Mouse (Mus musculus): ENCODE data around the gene Erc1. TPM values are rescaled to one million over a fixed set of nuclear protein-coding genes. Genes with fewer than 3 reads are reported as not detected.

The Erc1 gene
- polyA plus RNA-seq, 1 experiment from 2014 or later: 8.4 TPM

DNA sequence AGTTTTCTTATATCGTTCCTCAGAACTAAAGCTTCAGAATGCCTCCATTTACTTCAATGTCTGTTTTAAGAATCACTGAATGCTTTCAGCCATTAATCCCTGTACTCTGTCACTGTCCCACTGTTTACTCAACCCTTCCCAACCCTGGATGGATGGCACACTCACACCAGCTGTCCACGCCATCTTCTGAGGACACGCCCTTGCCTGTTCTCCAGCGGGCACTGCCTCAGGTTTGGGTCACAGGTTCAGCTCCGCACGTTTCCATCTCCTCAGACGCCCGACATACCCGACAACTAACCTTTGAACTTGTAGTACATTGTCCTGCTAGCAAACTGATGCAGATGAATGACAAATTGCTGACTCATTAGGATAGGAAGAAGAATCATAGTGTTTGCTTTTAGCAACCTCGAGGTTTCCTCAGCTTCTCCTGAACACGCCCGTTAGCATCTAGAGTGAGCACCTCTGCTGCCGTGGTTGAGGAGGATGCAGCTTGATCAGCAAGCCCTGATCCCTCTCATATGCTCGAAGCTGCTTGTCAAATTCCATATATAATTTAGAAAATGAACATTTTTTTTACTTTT, 204.0 kb downstream of the Erc1 start:
- no peaks in the 10 kb centered on the region for H3K79me2 ChIP-seq (ENCODE audit: inconsistent target)
- H3K4me3 ChIP-seq (ENCODE audit: inconsistent target): no peak overlapping the region
- 89% methylated on average over 14 of the region's 14 CpGs for WGBS (ENCODE audit: missing documents)

DNA sequence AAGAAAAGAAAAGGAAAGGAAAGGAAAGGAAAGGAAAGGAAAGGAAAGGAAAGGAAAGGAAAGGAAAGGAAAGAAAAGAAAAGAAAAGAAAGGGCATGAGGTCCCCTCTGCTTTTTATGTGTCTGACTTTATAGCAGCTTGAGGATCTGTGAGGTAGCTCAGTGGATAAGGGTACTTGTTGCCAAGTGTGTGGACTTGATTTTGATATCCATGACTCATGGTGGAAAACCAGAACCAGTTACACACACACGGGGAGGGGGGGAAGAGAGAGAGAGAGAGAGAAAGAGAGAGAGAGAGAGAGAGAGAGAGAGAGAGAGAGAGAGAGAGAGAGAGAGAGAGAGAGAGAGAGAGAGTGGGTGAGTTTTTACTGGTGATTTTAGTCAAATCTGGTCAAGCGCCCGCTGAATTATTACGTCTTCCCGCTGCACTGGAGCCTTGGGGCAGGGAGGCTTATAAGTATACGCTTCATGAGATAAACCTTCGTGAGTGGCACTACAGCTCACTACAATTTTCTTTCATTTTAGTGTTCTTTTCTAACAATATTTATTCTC, 204.7 kb downstream of the Erc1 start:
- 93% methylated on average over 7 of the region's 7 CpGs for WGBS (ENCODE audit: missing documents)
- H3K79me2 ChIP-seq (ENCODE audit: inconsistent target): no peaks in the 10 kb centered on the region
- no peaks in the 10 kb centered on the region for H3K36me3 ChIP-seq (ENCODE audit: inconsistent target)
- H3K27ac ChIP-seq: no peak overlapping the region
- H3K4me3 ChIP-seq (ENCODE audit: inconsistent target): no peak overlapping the region

More for the DNA sequence above, 204.0 kb downstream of the Erc1 start:
- H3K36me3 ChIP-seq (ENCODE audit: inconsistent target): no peaks in the 10 kb centered on the region
- no peak overlapping the region for H3K27ac ChIP-seq

DNA sequence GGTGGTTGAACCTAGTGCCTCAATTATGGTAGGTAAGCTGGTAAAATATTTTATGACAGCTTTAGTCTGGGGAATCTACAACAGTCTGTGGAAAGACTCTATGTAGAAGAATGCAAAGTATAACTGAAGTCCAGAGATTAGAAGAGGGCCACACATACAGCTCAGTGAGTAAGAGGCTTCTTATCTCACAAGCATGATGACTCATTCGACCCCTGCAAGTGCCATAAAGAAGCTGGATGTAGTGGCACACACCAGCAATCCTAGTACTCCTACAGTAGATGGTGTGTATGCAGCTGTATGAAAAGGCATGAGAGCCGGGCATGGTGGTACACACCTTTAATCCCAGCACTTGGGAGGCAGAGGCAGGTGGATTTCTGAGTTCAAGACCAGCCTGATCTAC, 205.2 kb downstream of the Erc1 start:
- Histone ChIP-seq H3K4me3 (ENCODE audit: inconsistent target) (no peak overlapping the region), H3K79me2 (ENCODE audit: inconsistent target) (no peaks in the 10 kb centered on the region), H3K27ac (no peak overlapping the region), H3K36me3 (ENCODE audit: inconsistent target) (no peaks in the 10 kb centered on the region)
- WGBS (ENCODE audit: missing documents): 80% methylated on average over 2 of the region's 2 CpGs

DNA sequence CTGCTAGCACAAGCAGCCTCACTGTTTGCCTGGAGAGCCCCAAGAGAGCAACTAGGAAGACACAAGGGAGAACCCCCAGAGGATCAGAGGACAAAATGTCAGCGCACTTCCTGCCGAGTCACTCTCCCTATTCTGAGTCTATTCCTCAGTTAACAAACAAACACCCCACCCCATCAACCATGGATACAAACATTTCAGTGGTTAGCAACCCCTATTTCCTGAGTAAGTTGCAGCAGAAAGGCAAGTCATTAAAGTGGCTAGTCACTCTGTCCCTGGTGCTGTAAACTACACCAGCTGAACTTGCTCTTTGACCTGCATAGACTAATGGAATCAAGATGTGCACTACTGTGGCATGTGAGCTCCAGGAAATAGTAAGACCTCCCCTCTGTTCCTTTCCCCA, 212.3 kb downstream of the Erc1 start:
- no peaks in the 10 kb centered on the region for H3K36me3 ChIP-seq (ENCODE audit: inconsistent target)
- WGBS (ENCODE audit: missing documents): 68% methylated on average over 2 of the region's 2 CpGs
- H3K4me3 ChIP-seq (ENCODE audit: inconsistent target): no peak overlapping the region
- no peaks in the 10 kb centered on the region for H3K79me2 ChIP-seq (ENCODE audit: inconsistent target)
- no peak overlapping the region for H3K27ac ChIP-seq

DNA sequence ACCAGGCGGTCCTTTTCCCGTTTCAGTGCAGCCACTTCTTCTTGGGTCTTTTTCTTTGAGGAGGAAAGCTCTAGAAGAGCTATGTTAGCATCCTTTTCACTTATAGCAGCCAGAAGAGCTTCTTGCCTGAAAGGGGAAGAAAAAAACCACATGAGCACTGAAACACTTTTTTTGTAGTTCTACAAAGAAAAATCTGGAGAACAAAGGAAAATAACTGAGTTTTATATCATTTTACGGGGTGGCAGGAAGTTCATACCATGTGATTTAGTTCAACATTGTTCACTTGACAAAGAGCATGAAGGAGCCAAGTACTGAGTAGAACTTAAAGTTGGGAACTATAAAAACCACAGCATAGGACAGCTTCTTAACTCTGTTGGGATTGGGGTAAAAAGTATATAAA, 217.3 kb downstream of the Erc1 start:
- 40% methylated on average over 3 of the region's 3 CpGs for WGBS (ENCODE audit: missing documents)
- Histone ChIP-seq H3K4me3 (ENCODE audit: inconsistent target) (no peak overlapping the region), H3K79me2 (ENCODE audit: inconsistent target) (no peaks in the 10 kb centered on the region)

DNA sequence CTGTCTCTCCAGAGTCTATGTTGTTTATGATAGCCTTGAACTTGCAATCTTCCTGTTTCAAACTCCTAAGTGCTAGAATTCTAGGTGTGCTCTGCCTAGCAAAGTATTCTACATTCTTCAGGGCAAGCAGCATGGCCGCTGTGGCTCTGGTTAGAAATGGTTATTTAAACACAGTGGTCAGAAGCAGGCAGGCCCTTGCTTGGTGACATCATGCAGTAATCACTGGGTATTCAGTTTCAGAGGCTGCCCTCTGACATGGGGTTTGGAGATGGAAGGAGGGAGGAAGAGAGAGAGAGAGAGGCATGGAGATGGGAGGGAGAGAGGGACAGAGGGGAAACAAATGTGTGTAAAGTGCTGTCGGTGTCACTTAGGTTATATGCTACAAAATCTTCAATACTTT, 246.6 kb downstream of the Erc1 start:
- H3K4me3 ChIP-seq (ENCODE audit: inconsistent target): no peak overlapping the region

More for the DNA sequence above, 217.3 kb downstream of the Erc1 start:
- Histone ChIP-seq H3K36me3 (ENCODE audit: inconsistent target) (no peaks in the 10 kb centered on the region), H3K27ac (no peak overlapping the region)

DNA sequence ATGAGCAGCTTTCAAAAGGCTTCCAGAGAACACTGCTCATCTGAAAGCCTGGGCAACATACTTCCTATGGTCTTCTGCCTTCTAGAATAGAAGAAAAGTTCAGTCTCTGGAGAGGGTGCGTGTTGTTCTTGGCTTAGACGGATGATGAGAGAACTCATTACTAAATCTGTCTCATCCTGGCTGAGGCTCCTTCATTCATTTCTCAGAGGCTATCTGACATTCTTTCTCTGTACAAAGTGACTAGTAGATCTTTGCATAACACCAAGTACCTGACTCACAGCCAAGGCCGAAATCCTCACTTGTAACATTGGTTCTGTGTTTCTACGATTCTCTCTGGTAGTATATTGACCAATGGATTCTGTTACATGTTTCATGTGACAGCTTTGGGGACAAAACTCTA, 252.5 kb downstream of the Erc1 start:
- Histone ChIP-seq H3K36me3 (ENCODE audit: inconsistent target) (no peaks in the 10 kb centered on the region), H3K79me2 (ENCODE audit: inconsistent target) (no peaks in the 10 kb centered on the region), H3K4me3 (ENCODE audit: inconsistent target) (no peak overlapping the region), H3K27ac (no peak overlapping the region)
- WGBS (ENCODE audit: missing documents): 98% methylated on average over 4 of the region's 4 CpGs

More for the DNA sequence above, 246.6 kb downstream of the Erc1 start:
- WGBS (ENCODE audit: missing documents): 95% methylated on average over 2 of the region's 2 CpGs
- H3K36me3 ChIP-seq (ENCODE audit: inconsistent target): no peaks in the 10 kb centered on the region
- no peaks in the 10 kb centered on the region for H3K79me2 ChIP-seq (ENCODE audit: inconsistent target)
- H3K27ac ChIP-seq: no peak overlapping the region

DNA sequence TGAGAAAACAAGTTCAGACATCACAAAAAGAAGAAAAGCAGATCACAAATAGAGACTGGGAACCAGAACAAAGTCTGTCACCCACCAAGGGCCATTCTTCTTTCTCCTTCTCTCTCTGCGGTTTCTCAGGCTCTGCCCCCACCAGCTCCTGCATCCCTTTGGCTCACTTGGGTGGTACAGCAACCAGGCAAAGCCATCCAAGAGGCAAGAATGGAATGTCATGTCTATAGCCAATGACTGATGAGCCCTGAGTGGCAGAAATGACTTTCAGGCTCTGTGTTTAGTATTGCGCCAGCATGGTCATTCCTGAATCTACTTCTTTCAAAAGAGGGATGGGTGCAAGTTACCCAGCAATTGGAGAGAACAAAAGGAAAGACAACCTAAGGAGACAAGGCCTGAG, 257.1 kb downstream of the Erc1 start:
- Histone ChIP-seq H3K4me3 (ENCODE audit: inconsistent target) (no peak overlapping the region), H3K36me3 (ENCODE audit: inconsistent target) (no peaks in the 10 kb centered on the region), H3K27ac (no peak overlapping the region), H3K79me2 (ENCODE audit: inconsistent target) (no peaks in the 10 kb centered on the region)
- 100% methylated on average over 1 of the region's 2 CpGs for WGBS (ENCODE audit: missing documents)

DNA sequence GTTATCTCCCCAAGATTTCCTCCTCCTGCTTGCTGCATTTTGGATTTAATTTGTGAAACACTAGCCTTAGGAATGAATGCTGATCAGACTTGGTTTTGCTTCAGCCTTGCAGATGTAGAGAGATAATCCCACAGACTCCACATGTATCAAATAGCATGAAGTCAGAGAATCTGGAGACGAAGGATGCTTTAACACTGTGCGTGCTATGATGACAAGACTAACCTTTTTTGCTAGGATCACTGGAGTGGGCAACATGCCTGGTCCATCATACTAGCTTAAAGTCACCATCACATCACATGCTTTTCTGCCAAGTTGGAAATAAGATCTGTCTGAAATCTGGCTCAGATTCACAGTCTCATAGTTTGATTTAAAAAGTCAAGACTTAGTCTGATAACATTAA, 260.1 kb downstream of the Erc1 start:
- 92% methylated on average over 2 of the region's 2 CpGs for WGBS (ENCODE audit: missing documents)
- no peak overlapping the region for H3K4me3 ChIP-seq (ENCODE audit: inconsistent target)
- H3K27ac ChIP-seq: no peak overlapping the region
- H3K36me3 ChIP-seq (ENCODE audit: inconsistent target): no peaks in the 10 kb centered on the region
- no peaks in the 10 kb centered on the region for H3K79me2 ChIP-seq (ENCODE audit: inconsistent target)

DNA sequence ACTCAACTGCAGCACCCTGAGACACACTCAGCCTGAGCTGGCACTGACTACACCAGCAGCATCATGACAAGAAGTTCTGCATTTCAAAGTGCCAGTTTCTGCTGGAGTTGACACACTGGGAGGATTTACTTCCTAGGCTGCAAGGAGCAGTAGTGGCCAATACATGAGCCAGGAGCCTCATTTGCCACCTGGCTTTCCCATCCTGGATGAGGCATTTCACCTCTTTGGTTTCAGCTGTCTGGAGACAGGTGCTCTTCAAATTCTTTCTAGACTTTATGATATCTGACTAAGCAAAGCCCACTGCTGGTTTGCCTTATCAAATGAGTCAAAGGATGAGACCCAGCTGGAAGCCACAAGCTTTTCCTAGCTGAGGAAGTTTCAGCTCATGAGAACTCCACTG, 260.5 kb downstream of the Erc1 start:
- Histone ChIP-seq H3K4me3 (ENCODE audit: inconsistent target) (no peak overlapping the region), H3K27ac (no peak overlapping the region), H3K36me3 (ENCODE audit: inconsistent target) (no peaks in the 10 kb centered on the region), H3K79me2 (ENCODE audit: inconsistent target) (no peaks in the 10 kb centered on the region)

DNA sequence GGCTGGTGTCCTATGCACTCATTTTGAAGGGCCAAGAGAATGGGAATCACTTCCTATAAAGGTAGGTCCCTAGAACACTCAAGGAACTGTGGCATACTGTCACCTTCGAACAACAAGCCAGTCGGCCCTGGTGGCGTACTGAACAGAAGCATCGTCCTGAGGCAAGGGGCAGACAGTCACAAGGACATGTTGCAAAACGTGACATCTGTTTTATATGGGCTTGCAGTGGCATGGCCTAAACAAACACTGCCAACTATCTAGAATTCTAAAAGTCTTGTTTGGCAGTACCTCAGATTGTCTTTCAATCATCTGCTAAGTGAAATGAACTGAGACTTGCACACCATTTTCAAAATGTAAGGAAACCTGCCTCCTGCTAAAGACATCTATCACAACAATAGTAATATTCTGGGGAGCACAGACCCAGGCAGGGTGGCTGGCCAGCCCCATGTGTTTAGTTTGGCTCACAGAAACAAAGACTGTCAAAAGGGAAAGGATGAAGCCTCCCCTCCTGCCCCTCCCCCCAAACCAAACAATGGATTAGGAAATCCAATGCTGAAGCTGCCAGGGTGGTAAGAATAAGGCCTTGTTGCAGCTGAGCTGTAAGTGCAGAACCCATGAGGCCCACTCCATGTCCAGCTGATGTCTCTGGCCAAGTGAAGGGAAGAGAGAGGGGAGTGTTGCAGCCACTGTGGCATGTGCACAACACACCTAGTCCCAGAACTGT, 262.2 kb downstream of the Erc1 start:
- 95% methylated on average over 5 of the region's 5 CpGs for WGBS (ENCODE audit: missing documents)
- H3K79me2 ChIP-seq (ENCODE audit: inconsistent target): no peaks in the 10 kb centered on the region
- H3K4me3 ChIP-seq (ENCODE audit: inconsistent target): no peak overlapping the region

DNA sequence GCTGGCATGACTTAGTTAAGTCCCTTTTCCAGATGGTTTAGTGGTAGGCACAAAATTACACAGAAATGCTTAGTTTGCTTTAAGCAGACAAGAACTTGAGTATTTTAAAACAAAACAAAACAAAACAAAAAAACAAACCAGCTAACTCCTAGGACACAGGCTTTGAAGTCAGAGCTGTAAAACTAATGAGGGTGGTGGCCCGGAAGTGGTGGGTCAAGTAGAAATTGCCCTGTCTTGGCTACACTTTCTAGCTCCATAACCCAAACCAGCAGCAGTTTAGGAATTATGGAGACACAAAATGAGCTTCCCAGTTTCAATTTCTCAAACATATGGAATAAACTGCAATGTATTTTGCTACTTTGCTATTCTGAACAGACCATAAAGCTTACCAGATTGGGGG, 263.9 kb downstream of the Erc1 start:
- no peak overlapping the region for H3K4me3 ChIP-seq (ENCODE audit: inconsistent target)
- H3K27ac ChIP-seq: no peak overlapping the region
- H3K36me3 ChIP-seq (ENCODE audit: inconsistent target): no peaks in the 10 kb centered on the region
- no peaks in the 10 kb centered on the region for H3K79me2 ChIP-seq (ENCODE audit: inconsistent target)
- 100% methylated on average over 1 of the region's 1 CpGs for WGBS (ENCODE audit: missing documents)

More for the DNA sequence above, 262.2 kb downstream of the Erc1 start:
- Histone ChIP-seq H3K27ac (no peak overlapping the region), H3K36me3 (ENCODE audit: inconsistent target) (no peaks in the 10 kb centered on the region)

DNA sequence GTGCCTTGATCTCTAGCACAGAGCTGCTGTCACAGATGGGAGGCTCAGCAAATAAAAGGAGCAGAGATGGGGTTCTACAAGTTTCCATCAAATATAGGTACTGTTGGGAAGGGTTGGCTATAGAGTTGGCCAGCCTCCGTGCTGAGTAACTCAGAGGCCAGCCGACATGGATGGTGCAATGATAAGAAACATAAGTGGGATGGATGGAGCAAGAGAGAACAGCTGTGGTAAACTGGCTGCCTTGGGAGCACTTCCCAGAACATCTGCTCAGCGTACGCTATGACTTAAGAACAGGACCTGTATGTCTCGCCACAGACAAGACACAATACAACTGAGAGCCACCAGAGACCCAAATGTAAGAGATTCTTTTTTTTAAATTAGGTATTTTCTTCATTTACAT, 264.8 kb downstream of the Erc1 start:
- no peak overlapping the region for H3K27ac ChIP-seq
- no peak overlapping the region for H3K4me3 ChIP-seq (ENCODE audit: inconsistent target)
- 94% methylated on average over 5 of the region's 5 CpGs for WGBS (ENCODE audit: missing documents)
- no peaks in the 10 kb centered on the region for H3K79me2 ChIP-seq (ENCODE audit: inconsistent target)
- H3K36me3 ChIP-seq (ENCODE audit: inconsistent target): no peaks in the 10 kb centered on the region

DNA sequence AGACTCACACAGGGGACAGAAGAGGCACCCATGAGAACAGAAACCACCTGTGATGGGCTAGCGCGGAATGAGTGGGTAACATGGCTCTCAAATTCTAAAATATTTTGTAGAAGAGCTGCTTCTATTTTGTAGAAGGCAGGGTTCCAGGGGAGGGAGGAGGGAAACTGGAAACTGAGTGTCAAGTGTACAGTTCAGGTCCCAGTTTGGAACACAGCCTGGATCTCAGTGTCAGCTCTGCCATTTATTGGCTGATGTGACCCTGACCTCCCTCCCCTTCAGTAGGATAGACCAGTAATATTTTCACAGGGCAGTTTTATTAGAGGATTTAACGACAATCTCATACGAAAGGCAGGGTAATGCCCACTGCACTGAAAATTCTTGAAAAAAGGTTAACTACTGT, 271.3 kb downstream of the Erc1 start:
- H3K27ac ChIP-seq: no peak overlapping the region
- H3K79me2 ChIP-seq (ENCODE audit: inconsistent target): no peaks in the 10 kb centered on the region
- 90% methylated on average over 4 of the region's 4 CpGs for WGBS (ENCODE audit: missing documents)
- no peaks in the 10 kb centered on the region for H3K36me3 ChIP-seq (ENCODE audit: inconsistent target)
- no peak overlapping the region for H3K4me3 ChIP-seq (ENCODE audit: inconsistent target)

DNA sequence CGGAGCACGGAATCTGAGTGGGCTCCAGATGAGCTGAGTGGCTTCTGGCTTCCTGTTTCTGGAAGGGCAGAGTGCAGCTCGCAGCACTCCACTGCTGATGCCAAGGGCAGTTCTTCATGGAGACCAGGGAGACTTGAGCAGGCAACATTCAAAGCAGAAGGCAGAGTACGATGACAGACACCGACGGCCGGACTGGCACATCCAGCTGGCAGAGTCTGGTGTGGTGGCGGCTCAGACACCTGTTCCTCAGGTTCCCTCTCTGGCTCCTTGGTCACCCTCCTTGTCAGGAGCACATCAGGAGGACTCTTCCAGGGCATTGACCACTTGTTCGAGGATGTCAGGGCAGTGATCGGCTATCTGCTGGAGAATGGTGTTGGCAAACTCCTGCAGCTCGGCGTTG, 272.6 kb downstream of the Erc1 start:
- H3K27ac ChIP-seq: no peak overlapping the region
- H3K4me3 ChIP-seq (ENCODE audit: inconsistent target): no peak overlapping the region
- WGBS (ENCODE audit: missing documents): 94% methylated on average over 12 of the region's 12 CpGs
- no peaks in the 10 kb centered on the region for H3K79me2 ChIP-seq (ENCODE audit: inconsistent target)
- H3K36me3 ChIP-seq (ENCODE audit: inconsistent target): no peaks in the 10 kb centered on the region

Data from macrophage (primary cell).